Mouse (Mus musculus) megakaryocyte-erythroid progenitor cell, adult 5-6 weeks (primary cell): ENCODE results near the gene Hspb1. TPM values are rescaled to one million over a fixed set of nuclear protein-coding genes. Genes with fewer than 3 reads are reported as not detected.
A peak's percentile ranks its signal among the peaks of the same experiment; 100 is the strongest.

ENCODE experiments used
- ATAC-seq: replicated peaks from 2 replicates; pipeline ENCODE4 v1.8.0; 2016; ENCODE audit warnings: mild to moderate bottlenecking, inconsistent platforms; ENCODE audit not compliant: severe bottlenecking, poor library complexity, low FRiP score, low TSS enrichment
- total RNA-seq, 2 experiments: library from RNA; stranded (forward) in 1 of 2; stranded (reverse) in 1 of 2; fragments of 200-1000, 215-1000 nt in 1 of 2; fragments of >200 nt in 1 of 2; fragmentation: Nextera tagmentation in 1 of 2; gene quantifications; 2 replicates each; pipeline ENCODE4 v1.2.3; 2014 to 2017

Hspb1 gene
- total RNA-seq, 2 experiments from 2014 or later = not detected

DNA sequence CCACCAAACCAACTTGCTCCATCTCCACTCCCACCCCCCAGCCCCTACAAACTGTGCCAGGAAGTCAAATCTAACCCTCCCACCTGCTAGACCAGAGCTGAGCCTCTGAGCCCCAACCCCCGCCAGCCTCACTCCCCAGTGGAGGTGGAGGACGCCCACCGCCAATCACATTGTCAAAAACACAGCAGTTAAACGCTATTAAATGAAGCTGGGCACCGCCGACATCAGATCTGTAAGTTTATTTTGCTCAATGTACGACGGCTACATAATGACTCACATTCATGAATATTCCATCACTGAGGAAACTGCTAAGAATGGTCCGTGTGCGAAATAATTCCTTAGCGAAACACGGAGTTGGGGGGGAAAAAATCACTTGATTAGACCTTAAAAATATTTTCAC, 20.5 kb downstream of the Hspb1 start:
- ATAC-seq = no peak

DNA sequence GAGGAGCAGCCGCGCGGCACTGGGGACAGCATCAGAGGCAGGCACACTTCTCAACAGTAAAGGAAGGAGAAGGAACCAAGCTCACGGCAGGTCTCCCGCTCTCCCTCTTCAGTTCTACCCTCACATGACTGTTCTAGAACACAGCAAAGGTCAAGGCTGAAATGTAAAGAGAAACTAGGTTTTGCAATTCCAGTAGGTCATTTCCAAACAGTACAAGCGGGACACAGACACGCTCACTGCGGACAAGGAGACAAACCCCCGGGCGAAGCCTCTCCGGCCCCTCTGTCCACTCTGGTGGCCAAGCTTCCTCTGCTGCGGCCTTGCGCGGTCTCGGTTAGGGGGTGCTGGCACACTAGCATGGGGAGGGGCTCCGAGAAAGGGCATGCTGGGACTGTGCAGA, 21.3 kb downstream of the Hspb1 start:
- no peak for ATAC-seq

DNA sequence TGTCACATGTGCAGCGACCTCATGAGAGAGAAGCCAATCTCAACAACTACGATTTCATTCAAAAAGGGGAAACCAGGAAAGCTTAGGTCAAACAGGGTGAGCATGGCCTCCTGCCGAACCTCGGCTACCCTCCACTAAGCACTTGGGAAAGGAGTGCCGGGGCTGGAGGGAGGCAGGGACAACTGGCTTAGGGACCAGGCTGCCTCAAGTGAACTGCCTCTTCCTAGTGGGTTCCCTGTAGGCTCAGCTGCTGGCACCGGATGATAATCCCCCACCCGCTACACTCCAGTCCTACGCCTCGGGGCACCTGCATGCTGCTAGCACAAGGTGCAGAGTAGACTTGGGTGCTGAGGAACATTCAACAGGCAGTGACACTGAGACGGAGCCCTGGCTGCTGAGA, 21.9 kb downstream of the Hspb1 start:
- no peak for ATAC-seq

- no peak for ATAC-seq
Measured at GRCm38 (mm10) chr5:135910813-135911212, 23.1 kb downstream of the Hspb1 start.

GRCm38 (mm10) chr5:135911633-135912220, 24.0 kb downstream of the Hspb1 start:
- no peak for ATAC-seq

GRCm38 (mm10) chr5:135913201-135913600, 25.5 kb downstream of the Hspb1 start:
- ATAC-seq = no peak

- no peak for ATAC-seq
Measured at GRCm38 (mm10) chr5:135914156-135914555, 26.4 kb downstream of the Hspb1 start.

DNA sequence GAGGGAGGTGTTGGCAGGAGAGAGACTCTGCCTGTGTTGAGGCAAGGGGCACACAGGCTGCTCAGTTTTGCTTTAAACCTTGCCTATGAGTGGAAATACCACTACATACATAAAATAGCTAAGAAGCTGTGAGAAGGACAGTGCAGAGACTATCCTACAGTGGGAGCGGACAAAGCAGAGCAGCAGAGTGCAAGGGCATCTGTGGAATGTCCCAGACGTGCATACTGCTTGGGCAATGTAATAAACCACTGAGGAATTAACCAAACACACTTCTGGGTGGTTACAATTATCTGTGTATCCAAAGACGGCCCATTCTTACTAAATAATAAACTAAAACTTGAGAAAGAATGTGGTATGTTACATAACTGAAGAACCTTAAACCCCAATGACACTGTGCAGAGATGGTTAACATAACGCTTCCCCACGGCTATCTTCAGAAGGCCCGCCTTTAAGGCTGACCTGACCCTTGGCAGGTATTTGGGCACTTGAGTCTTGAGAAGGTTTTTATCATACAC, 28.4 kb downstream of the Hspb1 start:
- no peak for ATAC-seq

DNA sequence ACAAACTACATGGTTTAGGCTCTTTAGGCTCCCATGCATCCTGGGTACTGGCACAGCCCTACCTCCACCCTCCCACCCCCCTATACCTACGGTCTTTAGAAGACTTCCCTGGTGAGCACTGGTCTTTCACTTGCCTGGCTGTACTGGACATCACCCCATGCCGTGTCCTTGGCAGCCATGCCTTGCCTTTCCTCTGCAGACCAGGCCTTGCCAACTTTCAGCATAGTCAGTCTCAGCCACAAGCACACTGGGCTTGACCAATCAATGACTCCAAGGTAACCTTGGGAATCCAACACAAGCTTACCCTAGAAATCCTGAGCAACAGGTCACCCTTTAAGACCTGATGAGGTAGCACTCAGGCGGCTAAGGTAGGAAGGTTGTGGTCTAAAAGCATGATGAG, 28.9 kb downstream of the Hspb1 start:
- no peak for ATAC-seq

GRCm38 (mm10) chr5:135917327-135918058, 29.8 kb downstream of the Hspb1 start:
- ATAC-seq = 0 out of 2 replicates have a peak, but pooled peaks have one; percentile 8

DNA sequence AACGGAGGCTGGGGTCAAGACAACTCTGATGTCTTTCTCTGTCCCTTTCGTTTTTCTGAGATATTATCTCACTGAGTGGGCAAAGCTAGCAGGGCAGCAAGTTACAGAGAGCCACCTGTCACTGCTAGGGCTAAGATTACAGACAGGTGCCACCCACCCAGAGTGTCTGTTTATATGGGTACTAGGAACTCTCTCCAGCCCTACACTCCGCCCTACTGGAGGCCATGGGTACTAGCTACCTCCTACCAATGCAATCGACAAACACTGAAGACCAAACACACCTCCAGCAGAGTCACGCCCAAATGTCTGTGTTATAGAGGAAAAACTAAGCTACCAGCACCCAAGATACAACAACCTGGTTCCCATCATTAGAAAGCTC, 30.3 kb downstream of the Hspb1 start:
- ATAC-seq = peak; percentile 12; the same call in 1 of the 2 replicates

DNA sequence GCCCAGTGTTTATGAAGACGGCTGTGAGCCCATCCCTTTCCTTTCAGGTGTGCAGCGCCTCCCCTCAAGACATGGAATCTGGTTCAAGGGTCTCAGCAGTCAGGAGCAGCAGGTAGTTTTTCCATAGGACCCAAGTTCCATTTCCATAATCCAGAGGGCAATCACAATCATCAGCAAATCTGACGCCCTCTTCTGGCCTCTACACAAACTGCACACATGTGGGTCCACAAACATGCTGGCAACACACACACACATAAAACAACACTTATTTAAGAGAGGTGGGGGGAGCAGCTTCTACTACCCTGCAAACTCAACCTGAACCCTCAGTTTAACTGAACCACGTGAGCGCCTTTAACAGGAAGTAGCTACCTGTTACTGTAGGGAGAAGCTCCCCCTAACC, 30.9 kb downstream of the Hspb1 start:
- no peak for ATAC-seq

DNA sequence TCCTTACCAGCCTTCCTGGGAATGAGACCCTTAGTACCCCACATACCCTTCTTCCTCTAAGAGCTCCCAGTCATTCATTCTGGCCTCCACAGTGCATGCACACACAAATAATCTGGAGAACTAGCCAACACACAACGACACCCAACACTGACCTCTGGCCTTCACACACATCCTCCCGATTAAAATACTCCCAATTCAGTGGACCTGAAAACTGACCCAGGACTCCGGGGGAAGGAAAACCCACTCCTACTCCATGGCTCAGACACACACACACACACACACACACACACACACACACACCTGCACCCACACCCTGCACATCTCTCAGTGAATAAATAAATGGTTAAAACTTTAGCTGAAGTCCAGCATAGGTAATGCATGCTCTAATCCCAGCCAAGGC, 32.2 kb downstream of the Hspb1 start:
- ATAC-seq = no peak

- no peak for ATAC-seq
Measured at GRCm38 (mm10) chr5:135923901-135924300, 36.2 kb downstream of the Hspb1 start.

DNA sequence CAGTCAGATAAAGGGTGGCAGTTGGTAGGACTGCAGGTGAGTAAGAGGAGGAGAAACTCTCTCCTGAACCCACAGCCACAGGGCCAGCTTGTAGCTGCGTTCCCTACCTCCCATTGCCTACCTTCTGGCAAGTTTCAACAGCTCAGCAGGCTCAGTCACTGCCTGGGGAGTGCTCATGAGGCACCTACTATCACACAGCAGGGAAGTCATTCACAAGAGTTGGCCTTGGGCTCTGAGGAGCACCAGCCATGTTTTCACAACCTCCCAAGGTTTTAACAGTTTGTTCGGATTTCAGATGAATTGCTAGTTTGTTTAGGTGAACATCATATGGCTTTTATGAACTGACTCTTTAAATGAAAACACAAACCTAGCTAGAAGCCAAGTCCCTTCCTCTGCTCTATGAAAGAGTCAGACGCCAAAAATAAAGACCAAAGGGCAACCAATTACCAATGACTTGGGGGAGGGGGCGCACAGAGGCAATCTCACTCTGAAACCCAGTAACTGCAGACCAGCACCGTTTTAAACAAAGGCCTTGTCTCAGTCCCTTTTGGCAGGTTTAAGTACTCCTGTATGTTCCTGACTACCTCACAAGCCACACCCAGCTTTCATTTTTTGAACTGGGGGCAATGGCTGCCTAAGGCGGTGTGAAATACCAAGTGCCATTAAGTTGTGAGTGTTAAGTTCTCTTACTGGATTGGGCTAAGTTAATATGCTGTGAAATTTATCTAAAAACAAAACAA, 42.1 kb downstream of the Hspb1 start:
- ATAC-seq = no peak

DNA sequence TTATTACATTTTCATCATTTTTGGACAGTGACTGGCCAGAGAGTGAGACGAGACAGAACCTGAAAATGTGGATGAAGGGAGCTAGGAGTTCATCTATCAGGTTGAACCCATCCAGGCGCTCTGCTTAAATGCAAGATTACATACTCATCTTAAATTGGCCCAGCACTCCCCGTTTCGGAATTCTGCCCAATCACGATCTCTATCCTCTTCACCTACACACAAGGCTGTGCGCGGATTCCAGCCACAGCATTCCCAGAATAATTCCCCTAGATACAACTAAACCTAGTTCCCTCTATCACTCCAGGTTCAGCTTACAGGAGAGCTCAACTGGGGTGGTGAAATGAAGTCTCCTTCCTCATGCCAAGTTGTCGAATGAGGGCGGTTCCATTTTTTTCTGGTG, 43.8 kb downstream of the Hspb1 start:
- no peak for ATAC-seq

DNA sequence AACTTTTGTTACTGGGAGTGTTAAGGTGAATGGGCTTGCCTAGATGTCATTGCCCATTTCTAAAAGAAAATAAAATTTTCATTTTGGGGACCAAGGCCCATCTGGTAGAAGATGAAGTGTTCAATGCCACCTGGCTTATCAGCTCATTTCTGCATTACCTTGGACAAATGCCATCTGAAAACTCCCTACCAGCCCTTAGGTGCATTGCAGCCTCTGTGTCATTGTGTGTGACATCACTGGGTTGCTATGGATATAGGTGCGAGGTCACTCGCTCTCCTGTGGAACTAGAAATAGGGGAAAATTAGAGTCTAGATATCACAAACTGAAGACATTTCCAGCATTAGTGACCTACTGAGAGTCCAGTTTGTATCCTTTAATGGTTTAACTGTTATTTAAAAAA, 44.6 kb downstream of the Hspb1 start:
- ATAC-seq = peak; percentile 39

- ATAC-seq = no peak
Measured at GRCm38 (mm10) chr5:135933222-135933899, 45.6 kb downstream of the Hspb1 start.

GRCm38 (mm10) chr5:135933900-135934441, 46.3 kb downstream of the Hspb1 start:
- peak; percentile 62 for ATAC-seq
